Mouse (Mus musculus): Measurements from ENCODE around the gene Get4. TPM values are rescaled to one million over a fixed set of nuclear protein-coding genes. Genes with fewer than 3 reads are reported as not detected.

The Get4 gene
- polyA plus RNA-seq, 1 experiment from 2014 or later = 134 TPM

- H3K27me3 ChIP-seq = no peaks in the 10 kb centered on the region
- CTCF ChIA-PET = interaction anchor here (1.6 kb wide), 1 partner anchor 25 kb away, joined by 6 read pairs; no protein-coding TSS in a partner anchor
- in situ Hi-C loops (cut with MboI; ENCODE audit: low pct_unique_long_range_greater_than_20kb) = no loop called here
- no peak for DNase-seq (ENCODE audit: low read depth, low spot score)
- POLR2A ChIA-PET = interaction anchor here (0.9 kb wide), 1 partner anchor 89 kb away, joined by 3 read pairs; no protein-coding TSS in a partner anchor
- ATAC-seq = no peak
- no peak for TF ChIP-seq CTCF (IDR thresholded peaks at IDR 0.05)
Measured at GRCm38 (mm10) chr5:139256211-139256765, 4.2 kb downstream of the Get4 start.

GRCm38 (mm10) chr5:139257265-139257664 is 5.1 kb downstream of the Get4 start:
- ATAC-seq = no peak
- in situ Hi-C loops (cut with MboI; ENCODE audit: low pct_unique_long_range_greater_than_20kb) = no loop called here
- no peak for DNase-seq (ENCODE audit: low read depth, low spot score)
- TF ChIP-seq CTCF (IDR thresholded peaks at IDR 0.05) = no peak
- CTCF ChIA-PET = no interaction called here
- POLR2A ChIA-PET = interaction anchor here (1.1 to 1.4 kb wide), 2 partner anchors 9 to 14 kb away, joined by 3 to 4 read pairs; no protein-coding TSS in a partner anchor
- H3K27me3 ChIP-seq = no peaks in the 10 kb centered on the region

- CTCF ChIA-PET = no interaction called here
Measured at GRCm38 (mm10) chr5:139257818-139258217, 5.7 kb downstream of the Get4 start.

GRCm38 (mm10) chr5:139258371-139259035 is 6.4 kb downstream of the Get4 start:
- POLR2A ChIA-PET = interaction anchor here (1.1 to 1.4 kb wide), 2 partner anchors 8 to 13 kb away, joined by 3 to 4 read pairs; no protein-coding TSS in a partner anchor
- H3K27me3 ChIP-seq = no peaks in the 10 kb centered on the region
- CTCF ChIA-PET = no interaction called here
- in situ Hi-C loops (cut with MboI; ENCODE audit: low pct_unique_long_range_greater_than_20kb) = no loop called here
- TF ChIP-seq CTCF (IDR thresholded peaks at IDR 0.05) = no peak
- ATAC-seq = no peak
- no peak for DNase-seq (ENCODE audit: low read depth, low spot score)

More at GRCm38 (mm10) chr5:139257818-139258217, 5.7 kb downstream of the Get4 start:
- DNase-seq (ENCODE audit: low read depth, low spot score) = peak; percentile 77
- no peak for TF ChIP-seq CTCF (IDR thresholded peaks at IDR 0.05)
- in situ Hi-C loops (cut with MboI; ENCODE audit: low pct_unique_long_range_greater_than_20kb) = no loop called here
- POLR2A ChIA-PET = interaction anchor here (1.1 to 1.4 kb wide), 2 partner anchors 8 to 14 kb away, joined by 3 to 4 read pairs; no protein-coding TSS in a partner anchor
- no peaks in the 10 kb centered on the region for H3K27me3 ChIP-seq
- ATAC-seq = peak; percentile 49

- no peaks in the 10 kb centered on the region for H3K27me3 ChIP-seq
- no peak for TF ChIP-seq CTCF (IDR thresholded peaks at IDR 0.05)
- DNase-seq (ENCODE audit: low read depth, low spot score) (no peak), ATAC-seq (no peak)
- ChIA-PET POLR2A (no interaction called here), CTCF (interaction anchor here (0.9 kb wide), 1 partner anchor 22 kb away, joined by 3 read pairs; no protein-coding TSS in a partner anchor)
- in situ Hi-C loops (cut with MboI; ENCODE audit: low pct_unique_long_range_greater_than_20kb) = no loop called here
Measured at GRCm38 (mm10) chr5:139259853-139260252, 7.7 kb downstream of the Get4 start.

GRCm38 (mm10) chr5:139261403-139261802 is 9.3 kb downstream of the Get4 start:
- POLR2A ChIA-PET = interaction anchor here (0.6 kb wide), 1 partner anchor 99 kb away, joined by 3 read pairs; no protein-coding TSS in a partner anchor
- DNase-seq (ENCODE audit: low read depth, low spot score) (no peak), ATAC-seq (no peak)
- in situ Hi-C loops (cut with MboI; ENCODE audit: low pct_unique_long_range_greater_than_20kb) = no loop called here
- TF ChIP-seq CTCF (IDR thresholded peaks at IDR 0.05) = no peak
- CTCF ChIA-PET = interaction anchor here (1.6 to 2.4 kb wide), 2 partner anchors 9 to 21 kb away, joined by 3 to 8 read pairs; partner anchors contain the start of gene Get4
- no peaks in the 10 kb centered on the region for H3K27me3 ChIP-seq

- POLR2A ChIA-PET = no interaction called here
- TF ChIP-seq CTCF (IDR thresholded peaks at IDR 0.05) = no peak
- ATAC-seq = no peak
Measured at GRCm38 (mm10) chr5:139267661-139268060, 15.5 kb downstream of the Get4 start.

GRCm38 (mm10) chr5:139270806-139271521 is 18.8 kb downstream of the Get4 start:
- in situ Hi-C loops (cut with MboI; ENCODE audit: low pct_unique_long_range_greater_than_20kb) = no loop called here
- CTCF ChIA-PET = interaction anchor here (1.4 to 2.4 kb wide), 2 partner anchors 9 to 57 kb away, joined by 4 to 11 read pairs; no protein-coding TSS in a partner anchor
- POLR2A ChIA-PET = interaction anchor here (0.9 to 2.0 kb wide), 3 partner anchors 13 to 54 kb away, joined by 4 to 5 read pairs (median 4); partner anchors contain the start of genes Adap1 and Get4
- no peak for TF ChIP-seq CTCF (IDR thresholded peaks at IDR 0.05)
- H3K27me3 ChIP-seq = no peaks in the 10 kb centered on the region
- ATAC-seq (no peak), DNase-seq (ENCODE audit: low read depth, low spot score) (no peak)

More at GRCm38 (mm10) chr5:139267661-139268060, 15.5 kb downstream of the Get4 start:
- in situ Hi-C loops (cut with MboI; ENCODE audit: low pct_unique_long_range_greater_than_20kb) = no loop called here
- CTCF ChIA-PET = no interaction called here
- H3K27me3 ChIP-seq = no peaks in the 10 kb centered on the region
- DNase-seq (ENCODE audit: low read depth, low spot score) = no peak

GRCm38 (mm10) chr5:139271994-139272554 is 19.9 kb downstream of the Get4 start:
- no peak for ATAC-seq
- ChIA-PET POLR2A (interaction anchor here (0.6 to 2.0 kb wide), 4 partner anchors 10 to 240 kb away, joined by 3 to 7 read pairs (median 4); partner anchors contain the start of gene Adap1), CTCF (interaction anchor here (1.5 kb wide), 1 partner anchor 53 kb away, joined by 4 read pairs; the partner anchor contains the start of gene Adap1)
- in situ Hi-C loops (cut with MboI; ENCODE audit: low pct_unique_long_range_greater_than_20kb) = no loop called here
- TF ChIP-seq CTCF (IDR thresholded peaks at IDR 0.05) = no peak
- no peak for DNase-seq (ENCODE audit: low read depth, low spot score)
- H3K27me3 ChIP-seq = no peaks in the 10 kb centered on the region

- ChIA-PET POLR2A (no interaction called here), CTCF (interaction anchor here (1.1 kb wide), 1 partner anchor 54 kb away, joined by 3 read pairs; no protein-coding TSS in a partner anchor)
- in situ Hi-C loops (cut with MboI; ENCODE audit: low pct_unique_long_range_greater_than_20kb) = no loop called here
- DNase-seq (ENCODE audit: low read depth, low spot score) = no peak
- H3K27me3 ChIP-seq = no peaks in the 10 kb centered on the region
- TF ChIP-seq CTCF (IDR thresholded peaks at IDR 0.05) = no peak
- no peak for ATAC-seq
Measured at GRCm38 (mm10) chr5:139277287-139277686, 25.2 kb downstream of the Get4 start.
